Mouse (Mus musculus) CD4-positive, CD25-positive, alpha-beta regulatory T cell, adult 4 months (primary cell): ENCODE measurements at regions not wholly inside any gene's neighbourhood (a gene's known extent, or its start where the extent isn't known, plus 50 kb on each side); places are given as distances from the start of the nearest gene placed in this dataset.
"Not testable (repeated sequence)": the region's sequence is repeated elsewhere in the genome, so short reads cannot be mapped to it uniquely, and the experiment has no call there.

Source experiments
- ATAC-seq: one replicate; pipeline ENCODE4 v1.8.0; 2017

DNA sequence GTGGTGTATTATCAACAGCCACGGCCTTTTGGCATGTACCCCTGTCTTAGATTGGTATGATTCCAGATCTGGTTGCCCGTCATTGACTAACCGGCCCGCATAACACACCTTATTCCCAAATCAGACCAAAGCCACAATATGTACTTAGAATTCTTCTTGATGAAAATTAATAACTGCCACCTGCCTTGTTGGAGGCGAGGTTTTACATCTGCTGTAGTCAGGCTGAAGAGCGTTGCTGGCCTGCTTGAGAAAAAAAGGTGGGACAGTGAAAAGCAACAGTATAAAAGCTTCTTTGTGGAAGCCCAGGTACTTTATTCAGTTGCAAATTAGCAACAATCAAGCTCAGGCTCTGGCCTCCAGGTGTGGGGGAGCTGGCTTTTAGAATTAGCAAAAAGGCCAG is 223.6 kb upstream of the Car8 start:
- ATAC-seq, result not testable (repeated sequence)

DNA sequence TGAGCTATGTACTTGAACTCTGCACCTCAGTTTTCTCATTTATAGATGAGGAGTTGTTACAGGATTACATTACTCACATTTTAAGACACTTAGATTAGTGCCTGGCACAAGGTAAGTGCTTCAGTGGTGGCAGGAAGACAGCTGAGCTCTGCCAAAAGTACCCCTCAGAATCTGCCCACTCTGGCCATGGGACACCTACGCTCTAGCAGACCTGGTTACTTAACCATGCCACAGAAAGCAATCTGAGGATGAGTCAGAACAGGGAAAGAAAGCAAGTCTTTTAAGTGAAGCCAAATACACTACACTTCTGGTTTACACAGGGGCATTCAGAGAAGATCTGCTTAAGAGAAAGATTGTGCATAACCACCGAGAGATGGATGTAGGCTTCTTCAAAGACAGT is 215.5 kb upstream of the Car8 start:
- no peak for ATAC-seq

DNA sequence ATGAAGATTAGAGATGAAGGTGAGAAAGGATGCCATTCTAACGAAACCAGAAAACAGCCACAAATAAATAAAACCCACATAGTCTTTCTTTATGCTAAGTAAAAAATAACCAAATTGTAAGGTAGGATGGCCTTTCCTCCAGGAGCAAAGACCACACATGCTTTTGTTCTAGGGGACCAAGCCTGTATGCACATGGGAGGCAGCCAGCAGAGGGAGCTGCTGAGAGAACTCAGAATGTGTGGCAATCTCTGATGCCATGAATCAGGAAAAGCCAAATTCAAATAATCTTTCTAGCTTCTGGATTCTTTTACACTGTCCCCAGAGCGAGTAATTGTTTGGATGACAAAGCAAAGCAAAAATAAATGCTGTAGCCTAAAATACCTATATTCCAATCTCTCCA is 193.6 kb upstream of the Car8 start:
- ATAC-seq, result no peak

DNA sequence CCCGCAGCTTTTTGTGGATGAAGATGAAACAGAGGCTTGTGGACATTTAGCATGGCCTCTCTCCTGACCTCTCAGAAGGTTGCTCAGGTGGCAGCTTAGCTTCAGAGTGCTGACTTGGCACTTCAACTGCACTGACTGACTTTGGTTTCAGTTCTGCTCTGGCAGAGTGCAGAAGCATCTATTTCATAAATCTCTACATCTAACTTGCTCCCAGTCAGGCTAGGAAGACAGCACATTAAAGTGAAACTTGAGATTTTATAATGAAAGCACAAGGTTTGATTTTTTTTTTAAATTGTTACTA is 192.1 kb upstream of the Car8 start:
- ATAC-seq, result no peak

DNA sequence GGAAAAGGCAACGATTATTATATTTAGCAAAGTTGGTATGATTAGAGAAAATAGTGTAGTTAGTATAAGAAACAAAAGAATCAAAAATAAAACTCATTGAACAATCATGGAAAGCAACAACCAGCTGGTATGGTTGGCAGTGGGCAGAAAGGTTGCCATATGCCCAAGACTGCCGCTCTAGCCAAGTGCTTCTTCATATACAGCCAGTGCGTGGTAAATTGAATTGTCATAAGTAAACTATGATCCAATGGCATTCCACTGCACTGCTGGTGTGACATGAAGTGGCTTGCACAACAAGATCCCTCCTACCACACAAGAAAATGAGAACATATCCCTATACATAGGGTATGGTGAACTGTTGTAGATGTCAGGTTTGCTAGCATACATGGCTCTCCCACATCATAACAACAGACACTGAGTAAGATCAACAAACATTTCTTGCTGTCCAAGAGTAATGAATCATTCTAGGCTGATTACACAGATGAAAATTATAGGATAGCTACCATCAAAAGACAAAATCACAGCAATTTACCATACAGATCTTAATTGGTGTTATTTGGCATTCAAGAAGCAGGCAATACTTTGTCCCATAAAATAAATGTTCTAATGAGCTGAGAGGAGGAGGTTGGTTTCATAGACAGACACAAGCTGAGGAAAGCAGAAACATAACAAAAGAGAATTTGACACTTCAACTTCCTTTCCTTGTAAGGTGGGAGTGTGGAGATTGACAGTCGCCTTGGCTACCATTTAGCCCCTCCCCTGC is 191.6 kb upstream of the Car8 start:
- no peak for ATAC-seq

DNA sequence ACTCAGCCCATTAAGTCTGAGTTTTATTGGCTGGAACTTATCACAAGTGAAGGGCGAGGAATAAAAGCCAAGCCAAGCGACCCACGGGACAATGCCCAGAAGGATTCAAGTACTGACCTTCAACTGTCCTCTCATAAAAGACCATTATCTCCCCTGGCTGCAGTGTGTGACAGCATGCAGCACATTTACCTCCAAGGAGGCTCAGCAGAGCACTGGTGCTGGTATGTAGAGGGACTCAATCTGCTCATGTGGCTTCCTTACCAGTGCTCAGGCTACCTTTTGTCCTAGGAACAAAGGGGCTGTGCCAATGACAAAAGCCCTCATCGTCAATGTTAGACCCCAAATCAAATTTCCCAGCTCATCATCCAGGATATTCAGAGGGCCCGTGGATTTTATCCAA is 190.9 kb upstream of the Car8 start:
- ATAC-seq, result no peak

DNA sequence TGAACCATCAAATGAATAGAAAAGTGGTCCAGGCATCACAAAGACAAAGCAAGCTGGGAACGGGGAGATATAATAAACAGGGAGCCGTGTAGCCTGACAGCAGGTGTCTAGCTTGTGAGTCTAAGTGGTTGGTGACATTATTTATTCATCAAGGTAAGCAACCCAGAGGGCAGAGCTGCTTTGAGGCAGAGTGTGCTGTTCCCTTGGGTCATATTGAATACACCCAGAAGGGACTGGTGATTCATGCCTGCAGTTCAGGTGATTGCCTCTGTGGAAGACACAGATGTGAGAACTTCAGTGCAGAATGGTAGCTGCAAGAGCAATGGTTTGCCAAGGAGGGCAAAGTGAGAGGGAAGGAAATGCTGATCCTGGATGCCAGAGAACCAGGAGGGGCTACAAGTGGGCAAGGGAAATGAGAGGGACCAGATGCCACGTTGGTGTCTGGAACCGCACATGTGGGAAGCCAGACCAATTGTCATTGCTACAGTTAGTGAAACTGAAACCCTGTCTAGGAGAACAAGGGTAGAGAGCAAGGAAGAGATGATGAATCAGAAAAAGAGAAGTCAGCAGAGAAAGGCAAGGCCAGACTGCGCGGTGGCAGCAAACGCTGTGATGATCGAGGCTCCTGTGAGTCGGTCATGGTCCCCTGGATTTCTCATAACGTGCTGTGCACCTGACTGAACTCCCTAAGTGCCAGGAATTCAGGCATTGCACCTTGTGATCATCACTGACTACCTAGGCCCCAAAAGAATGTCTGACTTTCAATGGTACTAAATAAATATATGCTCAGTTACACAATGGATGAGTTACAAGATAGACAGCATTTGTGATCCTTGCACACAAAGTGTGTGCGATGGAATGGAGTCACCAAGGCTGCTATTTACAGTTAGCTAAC is 190.0 kb upstream of the Car8 start:
- ATAC-seq, result no peak

DNA sequence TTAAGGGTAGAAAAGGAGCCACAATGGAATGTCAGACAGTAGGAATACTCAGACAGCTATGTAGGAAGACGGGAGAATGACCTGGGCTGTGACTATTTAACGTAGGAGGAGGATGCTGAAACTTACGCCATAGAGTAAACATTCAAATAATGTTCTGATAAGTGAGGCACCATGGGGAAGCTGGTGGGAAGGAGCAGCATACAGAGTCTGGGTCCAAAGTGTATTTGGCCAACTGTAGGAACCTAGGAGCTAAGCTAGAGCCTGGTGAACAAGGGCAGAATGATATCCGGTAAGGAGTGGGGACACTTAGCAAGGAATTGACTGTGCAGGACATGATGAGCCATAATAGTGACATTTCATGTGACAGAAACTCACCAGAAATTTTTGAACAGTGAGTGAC is 189.0 kb upstream of the Car8 start:
- no peak for ATAC-seq

DNA sequence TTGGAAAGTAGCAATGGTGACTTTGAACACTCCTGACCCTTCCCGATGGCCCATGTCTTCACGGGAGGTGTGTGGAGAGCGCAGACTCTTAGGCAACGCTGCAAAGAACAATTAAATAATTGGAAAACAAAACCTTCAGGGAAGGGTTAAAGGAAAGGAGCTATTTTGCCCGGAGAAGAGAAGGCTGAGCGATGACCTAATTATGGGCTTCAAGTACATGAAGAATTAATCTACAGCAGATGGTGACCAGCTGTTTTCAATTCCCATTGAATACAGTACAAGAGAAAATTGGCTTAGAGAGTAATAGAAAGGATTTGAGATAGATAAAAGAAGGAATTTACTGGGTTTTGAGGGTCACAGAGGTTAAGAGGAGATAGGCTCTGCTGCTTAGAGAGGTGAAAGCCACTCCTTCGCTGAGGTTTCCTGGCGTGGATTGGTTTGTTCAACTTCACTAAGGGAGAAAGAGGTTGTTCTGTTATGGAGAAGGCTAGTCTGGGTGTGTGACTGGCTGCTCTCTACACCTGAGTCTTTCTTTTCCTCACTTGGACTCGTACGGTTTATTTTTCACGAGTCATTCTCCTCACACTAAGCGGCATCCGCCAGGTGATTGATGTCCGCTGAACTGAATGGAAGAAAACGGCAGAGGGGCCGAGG is 184.7 kb upstream of the Car8 start:
- ATAC-seq, result no peak

DNA sequence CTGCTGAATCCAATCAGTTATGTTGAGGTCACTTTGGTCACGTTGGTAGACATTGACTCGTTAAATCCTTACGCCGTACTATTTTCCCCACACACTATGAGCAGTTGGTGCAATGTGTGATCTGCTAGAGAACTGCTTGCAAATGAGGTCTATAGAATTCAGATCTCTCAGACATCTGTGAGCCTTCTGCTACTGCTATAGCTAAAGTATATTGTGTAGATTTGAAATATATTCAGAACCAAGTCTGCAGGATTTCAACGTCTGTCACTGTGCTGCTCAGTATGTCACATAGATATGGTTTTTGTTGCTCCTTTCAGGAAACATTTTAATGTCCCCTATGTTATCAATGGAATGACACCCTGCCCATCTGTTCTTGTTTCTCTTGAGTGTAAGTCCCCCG is 182.4 kb upstream of the Car8 start:
- no peak for ATAC-seq

DNA sequence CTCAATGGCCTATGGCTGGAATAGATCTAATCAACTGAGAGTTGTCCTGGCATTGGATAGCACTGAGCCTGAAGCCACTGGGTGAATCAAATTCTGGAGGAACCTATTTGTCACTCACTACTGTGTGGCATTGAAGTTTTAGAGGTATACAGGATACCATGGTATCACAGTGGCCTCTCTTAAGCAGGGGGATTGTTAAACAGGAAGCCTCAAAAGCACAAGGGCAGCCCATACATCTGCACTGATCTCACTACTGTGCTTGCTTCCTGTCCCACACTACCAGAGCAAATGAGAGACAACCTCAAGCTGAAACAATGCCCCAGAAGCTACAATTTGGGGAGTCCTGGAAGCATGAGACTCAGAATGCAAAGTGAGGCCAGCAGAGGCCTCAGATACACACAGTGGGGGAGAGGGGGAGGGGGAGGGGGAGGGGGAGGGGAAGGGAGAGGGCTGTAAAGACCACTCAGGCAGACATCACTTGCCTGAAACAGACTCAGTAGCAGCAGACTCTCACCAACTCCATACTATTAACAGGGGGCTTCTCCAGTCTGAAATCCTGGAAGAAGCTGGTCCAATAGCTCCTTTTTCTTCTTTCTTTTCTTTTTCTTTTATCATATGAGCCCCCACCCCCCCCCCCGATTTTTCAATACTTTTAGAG is 179.7 kb upstream of the Car8 start:
- ATAC-seq, result peak; percentile 68

DNA sequence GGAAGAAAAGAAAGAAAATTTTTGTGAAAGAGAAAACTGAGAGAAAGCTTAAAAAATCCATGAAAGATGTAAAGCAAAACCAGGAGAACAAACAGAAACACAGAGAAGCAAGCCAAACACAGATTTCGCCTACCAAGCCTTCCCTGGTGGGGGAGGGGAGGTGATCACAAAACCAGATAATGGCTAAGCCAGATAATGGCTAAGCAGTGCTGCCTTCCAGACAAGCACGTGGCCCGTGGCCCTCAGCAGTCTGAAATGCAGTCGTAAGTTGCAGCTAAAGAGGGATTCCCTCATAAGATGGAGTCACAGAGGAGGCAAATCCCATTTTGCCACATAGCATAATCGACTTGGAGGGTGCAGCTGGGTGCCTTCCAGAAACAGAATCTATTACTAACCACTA is 179.0 kb upstream of the Car8 start:
- ATAC-seq, result no peak

DNA sequence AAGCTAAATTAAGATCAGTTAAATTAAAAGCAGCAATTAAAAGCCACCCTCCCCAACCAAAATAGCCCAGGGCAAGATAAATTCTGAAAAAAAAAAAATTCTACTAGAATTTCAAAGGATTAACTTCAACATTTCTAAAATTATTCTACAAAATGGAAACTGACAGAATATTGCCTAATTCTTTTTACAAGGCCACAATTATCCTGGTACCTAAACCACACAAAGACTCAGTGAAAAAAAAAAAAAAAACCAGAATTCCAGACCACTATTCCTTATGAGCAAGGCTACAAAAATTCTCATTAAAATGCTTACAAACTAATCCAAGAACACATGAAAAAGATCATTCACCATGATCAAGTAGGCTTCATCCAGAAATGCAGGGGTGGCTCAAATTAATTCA is 174.5 kb upstream of the Car8 start:
- ATAC-seq, result no peak

DNA sequence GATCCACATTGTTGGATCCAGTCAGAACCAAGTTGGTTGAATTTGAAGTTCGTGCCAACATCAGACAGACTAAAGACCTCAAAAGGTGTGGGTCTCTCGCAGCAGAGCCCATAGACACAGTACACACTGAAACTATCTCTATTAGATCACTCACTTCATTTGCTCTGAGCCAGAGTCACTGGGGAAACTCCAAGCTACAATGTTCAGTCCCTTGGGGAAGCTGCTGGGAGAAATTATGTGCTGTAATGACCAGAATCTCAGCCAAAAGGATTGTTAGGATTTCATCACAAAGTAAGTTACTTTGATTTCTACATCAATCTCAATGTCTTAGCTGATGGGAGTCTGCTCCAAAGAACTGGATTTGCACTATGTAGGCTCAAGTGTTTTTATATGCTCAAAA is 161.2 kb upstream of the Car8 start:
- ATAC-seq, result no peak

DNA sequence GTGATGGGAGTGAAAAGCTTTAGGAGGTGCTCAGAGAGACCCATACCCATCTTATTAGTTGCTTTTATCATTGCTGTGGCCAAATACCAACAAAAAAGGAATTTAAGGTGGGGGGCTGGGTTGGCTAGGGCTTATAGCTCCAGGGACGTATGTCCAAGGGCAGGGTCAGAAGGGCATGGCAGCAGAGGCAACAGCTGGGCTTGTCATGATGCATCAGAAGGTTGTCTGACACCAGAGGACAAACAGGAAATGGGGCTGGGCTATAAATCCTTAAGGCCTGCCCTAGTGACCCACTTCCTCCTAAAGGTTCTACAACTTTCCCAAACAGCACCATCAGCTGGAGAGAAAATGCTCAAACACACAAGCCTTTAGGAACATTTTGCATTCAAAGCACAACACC is 160.6 kb upstream of the Car8 start:
- ATAC-seq, result no peak

DNA sequence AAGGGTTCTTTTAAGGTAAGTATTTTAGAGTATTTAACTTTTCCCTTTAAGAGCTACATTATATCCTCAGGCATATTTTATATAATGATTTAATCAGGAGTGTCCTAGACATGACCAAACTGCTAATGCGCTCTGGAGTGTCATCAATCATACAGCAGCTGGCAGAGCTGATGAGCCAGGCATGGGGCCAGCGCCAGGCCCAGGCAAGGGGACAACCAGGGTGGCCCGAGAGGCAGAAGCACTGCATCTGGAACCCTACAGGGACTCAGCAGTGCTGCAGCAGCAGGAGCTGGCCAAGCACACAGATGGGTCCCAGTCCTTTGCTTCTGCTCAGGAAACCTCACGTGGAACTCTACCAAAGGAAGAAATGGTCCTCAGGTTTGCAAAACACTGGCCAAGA is 160.1 kb upstream of the Car8 start:
- no peak for ATAC-seq

DNA sequence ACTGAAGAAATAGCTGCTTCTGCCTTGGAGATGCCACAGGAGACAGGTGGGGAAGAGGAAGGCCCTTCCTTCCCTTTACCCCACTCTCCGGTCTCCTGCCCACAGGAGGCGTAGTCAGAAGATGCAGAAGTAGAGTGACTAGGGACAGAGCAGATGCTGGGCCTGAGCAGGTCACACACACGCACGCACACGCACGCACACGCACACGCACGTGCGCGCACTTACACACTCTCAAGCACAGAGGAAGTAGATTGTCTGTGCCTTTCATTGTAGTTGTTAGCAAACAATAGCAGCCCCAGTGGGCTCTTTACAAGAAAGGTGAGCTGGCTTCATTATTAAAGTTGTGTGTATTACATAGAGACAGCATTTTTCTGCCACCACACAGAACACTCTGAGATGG is 144.3 kb upstream of the Car8 start:
- no peak for ATAC-seq

DNA sequence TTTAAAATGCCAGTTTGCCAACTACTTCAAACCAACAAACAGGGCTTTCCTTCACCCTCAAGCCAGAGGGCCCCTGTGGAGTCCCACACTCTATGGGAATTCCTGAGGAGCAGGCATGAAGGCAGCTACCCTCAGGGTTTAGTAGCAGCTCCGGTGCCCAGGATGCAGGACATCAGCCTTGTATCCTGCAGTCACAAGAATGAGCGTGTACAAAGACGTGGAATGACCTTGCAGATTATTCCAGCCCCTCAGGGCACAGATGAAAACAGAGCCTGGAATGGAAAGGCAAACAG is 143.2 kb upstream of the Car8 start:
- no peak for ATAC-seq

DNA sequence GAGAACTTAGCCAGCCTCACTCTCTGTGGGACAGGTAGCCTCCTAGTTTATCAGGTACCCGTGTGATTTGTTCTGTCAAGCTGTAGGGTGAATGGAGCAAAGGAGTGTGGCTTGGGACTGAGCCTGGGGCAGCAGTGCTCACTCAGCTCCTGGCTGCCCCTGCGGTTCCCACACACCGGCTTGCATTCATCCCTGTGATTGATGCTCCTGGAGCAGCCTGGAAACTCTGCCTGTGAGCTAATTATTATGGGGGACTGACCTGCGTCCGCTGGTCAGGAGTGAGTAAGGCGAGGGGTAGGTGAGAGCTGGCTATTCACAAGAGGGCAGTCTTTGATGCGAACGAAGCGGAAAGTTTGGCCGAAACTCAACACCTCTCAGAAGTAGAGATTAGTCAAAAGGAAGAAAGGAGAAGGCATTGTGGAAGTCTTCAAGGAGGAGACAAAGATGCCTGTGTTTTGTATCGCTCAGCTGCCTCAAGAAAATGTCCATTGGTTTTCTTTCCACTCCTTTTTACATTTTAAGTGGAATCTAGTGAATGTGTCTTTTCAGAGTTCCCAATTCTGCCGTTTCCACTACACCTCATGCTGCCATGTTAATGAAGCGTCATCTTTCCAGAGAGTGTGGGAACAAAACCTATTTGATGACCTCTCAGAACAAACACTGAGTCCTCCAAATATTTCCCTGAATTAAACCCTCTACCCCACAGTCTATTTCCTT is 142.7 kb upstream of the Car8 start:
- no peak for ATAC-seq

DNA sequence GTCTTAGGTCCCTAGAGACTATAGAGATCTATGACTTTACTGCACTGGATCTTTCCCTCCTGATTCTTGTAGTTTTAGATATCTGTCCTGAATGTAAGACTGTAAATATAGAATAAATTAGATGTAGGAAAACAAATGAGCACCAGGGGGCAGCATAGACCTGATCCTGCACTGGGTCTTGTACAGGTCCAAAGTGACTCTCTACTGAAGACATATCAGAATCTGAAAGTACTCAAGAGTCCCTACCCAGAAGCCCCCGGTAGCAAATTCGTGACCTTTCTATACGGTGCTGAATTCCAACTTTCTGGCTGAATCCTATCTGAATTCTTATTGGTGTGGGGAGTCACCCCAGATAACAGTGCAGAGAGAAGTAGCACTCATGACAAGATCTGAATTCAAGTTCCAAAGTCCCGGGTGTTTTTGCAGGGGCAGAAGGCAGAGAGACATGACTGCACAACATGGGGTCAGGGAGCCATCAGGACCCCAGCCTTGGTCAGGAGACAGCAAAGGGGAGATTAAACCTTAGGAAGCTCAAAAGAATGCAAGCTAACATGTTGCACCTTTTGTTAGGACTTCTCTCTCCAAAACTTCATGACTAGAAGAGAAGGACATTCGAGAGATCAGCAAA is 142.0 kb upstream of the Car8 start:
- ATAC-seq, result peak; percentile 62

DNA sequence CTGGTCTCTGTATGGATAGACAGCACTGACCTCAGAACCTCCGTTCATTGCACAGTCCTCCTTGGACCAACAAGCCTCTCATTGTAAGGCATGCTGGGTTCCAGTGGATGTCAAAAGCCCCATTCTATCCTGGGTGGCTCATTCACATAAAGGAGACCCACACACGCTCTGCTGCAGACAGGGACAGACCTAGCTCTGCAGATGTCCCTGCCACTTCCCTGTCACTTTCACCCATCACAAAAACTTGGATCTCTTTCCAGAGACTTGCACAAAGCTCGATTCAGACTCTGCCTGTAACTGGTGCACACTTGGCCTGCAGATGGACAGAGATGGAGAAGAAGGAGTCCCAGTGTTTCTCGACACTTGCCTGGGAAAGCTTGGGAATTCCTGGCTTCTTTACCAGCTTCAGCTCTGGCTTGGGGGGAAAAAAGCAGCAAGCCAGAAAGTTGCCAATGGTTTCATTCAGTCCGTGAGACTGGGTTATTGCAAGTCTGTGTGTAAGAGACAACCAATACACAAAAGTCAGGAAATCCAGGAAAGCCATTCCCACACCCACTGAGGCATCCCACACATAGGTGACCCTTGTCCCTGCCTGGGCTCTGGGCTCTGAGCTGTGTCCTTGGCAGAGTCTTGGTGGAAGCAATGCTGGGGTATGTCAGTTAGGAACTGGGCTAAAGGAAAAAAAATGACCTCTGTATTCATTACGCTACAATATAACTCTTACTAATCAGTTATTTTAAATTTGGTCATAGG is 136.1 kb upstream of the Car8 start:
- ATAC-seq, result no peak

DNA sequence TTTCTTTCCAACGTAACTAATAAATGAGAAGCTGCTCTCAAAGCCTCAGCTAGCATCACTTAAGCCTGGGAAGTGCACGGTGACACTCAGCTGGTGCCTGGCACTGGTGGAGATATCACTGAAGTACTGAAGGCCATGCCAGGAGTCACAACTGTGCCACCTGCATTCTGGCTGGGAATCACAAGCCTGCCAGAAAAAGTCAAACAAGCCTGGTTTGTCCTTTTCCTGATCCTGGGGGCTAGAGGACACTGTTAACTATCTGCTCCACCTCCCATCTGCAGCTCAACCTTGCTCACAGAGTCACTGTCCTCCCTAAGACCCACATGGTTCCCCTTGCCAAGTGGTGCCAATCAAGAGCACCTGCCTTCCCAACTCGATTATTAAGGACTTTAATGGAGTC is 135.2 kb upstream of the Car8 start:
- ATAC-seq, result no peak
